Mouse (Mus musculus) myocyte (in vitro differentiated cells): ENCODE results near the gene Wdcp. TPM values are rescaled to one million over a fixed set of nuclear protein-coding genes. Genes with fewer than 3 reads are reported as not detected.

ENCODE experiments used
- H3K27me3 ChIP-seq: one replicate; pipeline ENCODE4 v1.6.1; 2011; ENCODE audit not compliant: control insufficient read depth, insufficient read depth, insufficient read length
- H3K36me3 ChIP-seq: one replicate; pipeline ENCODE4 v1.6.1; 2011; ENCODE audit not compliant: control insufficient read depth, insufficient read depth
- H3K4me2 ChIP-seq: one replicate; pipeline ENCODE4 v1.6.1; 2011; ENCODE audit warnings: low read depth, control low read depth
- H3K4me3 ChIP-seq: one replicate; pipeline ENCODE4 v1.5.1; 2011; ENCODE audit warnings: mild to moderate bottlenecking, control low read depth, moderate library complexity
- H3K79me2 ChIP-seq: one replicate; pipeline ENCODE4 v1.6.1; 2011; ENCODE audit not compliant: control insufficient read depth, insufficient read depth
- H3ac ChIP-seq: one replicate; pipeline ENCODE4 v1.6.1; 2011; ENCODE audit not compliant: control insufficient read depth, insufficient read length
- CEBPB ChIP-seq: IDR thresholded peaks from 2 replicates; pipeline ENCODE4 v1.6.1; 2011; ENCODE audit warnings: mild to moderate bottlenecking, moderate library complexity; ENCODE audit not compliant: poor library complexity, insufficient read depth, severe bottlenecking
- E2F4 ChIP-seq: IDR thresholded peaks from one replicate; pipeline ENCODE4 v1.6.1; 2011; ENCODE audit warnings: mild to moderate bottlenecking, control low read depth, moderate library complexity; ENCODE audit not compliant: insufficient read depth
- MAX ChIP-seq: IDR thresholded peaks from one replicate; pipeline ENCODE4 v1.6.1; 2011; ENCODE audit warnings: low read depth, mild to moderate bottlenecking, control low read depth
- MYOD1 ChIP-seq, 3 experiments: IDR thresholded peaks; one replicate each; pipeline ENCODE4 v1.6.1; 2011; ENCODE audit warnings: control low read depth in 2 of 3, low read depth in 2 of 3, mild to moderate bottlenecking in 2 of 3, moderate library complexity in 1 of 3; ENCODE audit not compliant: insufficient read length in 2 of 3, control insufficient read depth in 1 of 3
- MYOG ChIP-seq, 3 experiments: IDR thresholded peaks; one replicate each; pipeline ENCODE4 v1.6.1; 2011; ENCODE audit warnings: control low read depth in 2 of 3, low read depth in 2 of 3, mild to moderate bottlenecking in 2 of 3; ENCODE audit not compliant: insufficient read length in 2 of 3, control insufficient read depth in 1 of 3, insufficient read depth in 1 of 3
- POLR2A ChIP-seq: IDR thresholded peaks from one replicate; pipeline ENCODE4 v1.6.1; 2011; ENCODE audit warnings: low read depth, mild to moderate bottlenecking, control low read depth, moderate library complexity; ENCODE audit not compliant: insufficient read length
- POLR2AphosphoS2 ChIP-seq: IDR thresholded peaks from one replicate; pipeline ENCODE4 v1.6.1; 2011; ENCODE audit warnings: low read depth, control low read depth; ENCODE audit not compliant: insufficient read length
- REST ChIP-seq: IDR thresholded peaks from one replicate; pipeline ENCODE4 v1.6.1; 2011; ENCODE audit warnings: mild to moderate bottlenecking, control low read depth, moderate library complexity; ENCODE audit not compliant: insufficient read depth, insufficient read length
- SRF ChIP-seq: IDR thresholded peaks from one replicate; pipeline ENCODE4 v1.6.1; 2011; ENCODE audit warnings: low read depth; ENCODE audit not compliant: control insufficient read depth, insufficient read length
- TCF12 ChIP-seq: IDR thresholded peaks from one replicate; pipeline ENCODE4 v1.6.1; 2011; ENCODE audit warnings: mild to moderate bottlenecking, control low read depth; ENCODE audit not compliant: poor library complexity, insufficient read depth, severe bottlenecking
- TCF3 ChIP-seq: IDR thresholded peaks from one replicate; pipeline ENCODE4 v1.6.1; 2011; ENCODE audit warnings: low read depth, control low read depth; ENCODE audit not compliant: insufficient read length
- USF1 ChIP-seq: IDR thresholded peaks from one replicate; pipeline ENCODE4 v1.6.1; 2011; ENCODE audit warnings: low read depth, mild to moderate bottlenecking, control low read depth, moderate library complexity
- polyA plus RNA-seq: library from polyadenylated mRNA; unstranded; fragments of >200 nt; fragmentation: generic; extraction: Trizol; gene quantifications from one replicate; pipeline ENCODE4 v1.2.1, GENCODE M21; 2012; ENCODE audit warnings: missing spikeins

The Wdcp gene
- polyA plus RNA-seq, 1 experiment = 8.3 TPM

- no peaks in the 10 kb centered on the region for H3K27me3 ChIP-seq
- no peak overlapping the region for H3K4me3 ChIP-seq
- H3K79me2 ChIP-seq = no peaks in the 10 kb centered on the region
- no peak for TF ChIP-seq POLR2AphosphoS2
- TF ChIP-seq TCF12 = no peak
- no peak for TF ChIP-seq CEBPB
- TF ChIP-seq POLR2A = no peak
- TF ChIP-seq MAX = no peak
- no peak overlapping the region for H3ac ChIP-seq
- H3K36me3 ChIP-seq = no peaks in the 10 kb centered on the region
- no peak overlapping the region for H3K4me2 ChIP-seq
Measured at GRCm38 (mm10) chr12:4856834-4857233, 13.7 kb downstream of the Wdcp start.

DNA sequence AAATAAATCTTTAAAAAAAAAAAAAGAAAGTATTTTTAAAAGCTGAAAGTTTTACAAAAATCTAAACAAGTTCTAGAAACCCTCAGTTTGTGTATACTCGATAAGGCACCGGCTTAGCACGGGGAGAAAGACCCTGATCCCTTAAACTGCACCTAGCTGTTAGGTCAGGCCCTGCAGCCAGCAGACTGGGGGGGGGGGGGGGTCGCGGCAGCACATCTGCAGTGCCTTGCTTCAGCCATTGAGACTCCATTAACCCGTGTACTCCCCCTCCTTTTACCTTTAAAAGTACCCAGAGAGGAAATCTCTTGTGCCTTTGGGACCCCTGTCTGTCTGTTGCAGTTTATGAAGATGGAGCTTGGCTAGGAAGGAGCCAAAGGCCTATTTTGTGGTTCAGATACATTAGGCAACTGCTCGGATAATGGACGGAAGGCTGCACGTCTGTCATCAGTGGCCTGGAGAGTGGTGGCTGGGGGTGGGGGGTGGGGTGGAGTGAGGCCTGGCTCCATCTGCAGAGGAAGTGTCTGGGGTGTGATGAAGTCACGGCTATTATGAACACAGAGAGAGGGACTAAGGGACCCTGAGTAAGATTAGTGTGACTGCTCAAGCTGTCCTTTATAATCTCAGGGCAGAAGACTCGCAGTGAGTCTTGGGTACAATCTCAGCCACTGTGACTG, 16.3 kb downstream of the Wdcp start:
- Histone ChIP-seq H3ac (no peak overlapping the region), H3K36me3 (no peaks in the 10 kb centered on the region), H3K27me3 (no peaks in the 10 kb centered on the region), H3K4me3 (no peak overlapping the region), H3K79me2 (no peaks in the 10 kb centered on the region), H3K4me2 (no peak overlapping the region)
- TF ChIP-seq POLR2AphosphoS2 = peak; percentile 22
- TF ChIP-seq SRF = no peak
- TF ChIP-seq MYOG (IDR thresholded peaks at IDR 0.05; ENCODE audit: control insufficient read depth in 1 of 3, insufficient read depth in 1 of 3, insufficient read length in 2 of 3, low read depth in 2 of 3) = no peak
- no peak for TF ChIP-seq TCF12

GRCm38 (mm10) chr12:4862672-4863071, 19.6 kb downstream of the Wdcp start:
- no peaks in the 10 kb centered on the region for H3K36me3 ChIP-seq
- H3K27me3 ChIP-seq = no peaks in the 10 kb centered on the region
- H3ac ChIP-seq = no peak overlapping the region
- TF ChIP-seq REST (no peak), TCF3 (no peak), USF1 (no peak), POLR2AphosphoS2 (no peak), MYOG (IDR thresholded peaks at IDR 0.05; ENCODE audit: control insufficient read depth in 1 of 3, insufficient read depth in 1 of 3, insufficient read length in 2 of 3, low read depth in 2 of 3) (no peak), MAX (no peak), TCF12 (no peak), CEBPB (no peak), POLR2A (no peak), E2F4 (no peak), MYOD1 (IDR thresholded peaks at IDR 0.05; ENCODE audit: control insufficient read depth in 1 of 3, insufficient read length in 2 of 3, low read depth in 2 of 3) (no peak), SRF (no peak)
- H3K4me3 ChIP-seq = no peak overlapping the region
- no peak overlapping the region for H3K4me2 ChIP-seq
- H3K79me2 ChIP-seq = no peaks in the 10 kb centered on the region

DNA sequence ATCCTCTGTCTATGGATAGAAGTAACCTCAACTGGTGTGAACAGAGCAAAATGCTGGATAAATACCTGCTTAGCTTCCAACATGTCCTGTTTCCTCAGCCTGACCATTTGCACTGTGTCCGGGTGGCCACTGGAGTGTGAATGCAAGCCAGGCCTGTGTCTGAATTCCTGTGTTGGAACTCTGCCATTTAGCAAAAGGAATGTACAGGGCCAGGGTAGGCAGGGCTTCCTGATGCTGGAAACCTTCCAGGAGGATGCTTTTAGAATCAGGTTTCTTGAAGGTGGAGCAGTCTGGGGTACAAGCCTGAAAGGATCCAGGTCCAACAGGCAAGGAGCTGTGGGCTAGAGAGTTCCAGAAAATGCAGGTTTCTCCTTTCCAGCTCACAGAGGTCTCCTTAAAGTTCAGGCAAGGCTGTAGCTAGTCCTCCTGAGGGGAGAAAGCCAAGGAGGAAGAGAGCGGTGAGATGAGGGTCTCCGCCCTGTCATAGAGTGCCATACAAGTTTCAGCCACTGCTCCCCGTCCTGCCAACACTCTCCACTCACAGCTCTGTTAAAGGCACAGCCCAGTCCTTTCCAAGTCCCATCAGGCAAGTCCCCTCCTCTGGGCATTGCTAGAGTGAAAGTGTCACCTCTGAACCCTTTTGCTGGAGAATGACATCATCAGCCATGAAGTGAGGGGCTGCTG, 20.7 kb downstream of the Wdcp start:
- H3K4me2 ChIP-seq = no peak overlapping the region
- TF ChIP-seq MAX (no peak), TCF12 (no peak), POLR2A (no peak), MYOG (IDR thresholded peaks at IDR 0.05; ENCODE audit: control insufficient read depth in 1 of 3, insufficient read depth in 1 of 3, insufficient read length in 2 of 3, low read depth in 2 of 3) (no peak), MYOD1 (IDR thresholded peaks at IDR 0.05; ENCODE audit: control insufficient read depth in 1 of 3, insufficient read length in 2 of 3, low read depth in 2 of 3) (no peak), CEBPB (no peak), USF1 (no peak)

DNA sequence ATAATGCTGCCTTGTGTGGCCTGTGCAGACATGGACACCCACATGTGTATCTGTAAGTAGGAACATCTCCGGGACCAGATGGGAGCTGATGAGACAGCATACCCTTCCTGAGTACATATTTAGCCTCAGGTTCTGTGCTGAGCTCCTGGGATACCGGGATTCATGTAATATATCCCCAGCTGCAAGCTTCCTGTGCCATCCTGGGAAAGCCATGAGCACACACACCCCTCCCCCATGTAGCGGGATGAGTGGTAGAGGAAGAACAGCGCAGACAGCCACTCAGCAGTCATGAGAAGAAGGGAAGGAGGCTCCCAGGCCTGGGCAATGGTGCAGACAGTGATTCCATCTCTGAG, 21.2 kb downstream of the Wdcp start:
- no peak overlapping the region for H3K4me3 ChIP-seq
- H3K4me2 ChIP-seq = no peak overlapping the region
- H3K36me3 ChIP-seq = no peaks in the 10 kb centered on the region
- no peaks in the 10 kb centered on the region for H3K27me3 ChIP-seq
- TF ChIP-seq POLR2AphosphoS2 (no peak), REST (no peak), MYOD1 (IDR thresholded peaks at IDR 0.05; ENCODE audit: control insufficient read depth in 1 of 3, insufficient read length in 2 of 3, low read depth in 2 of 3) (no peak), CEBPB (no peak), POLR2A (no peak), SRF (no peak), TCF12 (no peak), USF1 (no peak), MAX (no peak), E2F4 (no peak), MYOG (IDR thresholded peaks at IDR 0.05; ENCODE audit: control insufficient read depth in 1 of 3, insufficient read depth in 1 of 3, insufficient read length in 2 of 3, low read depth in 2 of 3) (no peak), TCF3 (no peak)
- H3K79me2 ChIP-seq = no peaks in the 10 kb centered on the region
- H3ac ChIP-seq = no peak overlapping the region

More for the DNA sequence above, 20.7 kb downstream of the Wdcp start:
- H3K79me2 ChIP-seq = no peaks in the 10 kb centered on the region
- no peaks in the 10 kb centered on the region for H3K27me3 ChIP-seq
- no peak overlapping the region for H3K4me3 ChIP-seq
- no peaks in the 10 kb centered on the region for H3K36me3 ChIP-seq
- no peak overlapping the region for H3ac ChIP-seq
